Mouse (Mus musculus) CH12.LX (cell line): ENCODE results near the gene Gm21958. TPM values are rescaled to one million over a fixed set of nuclear protein-coding genes. Genes with fewer than 3 reads are reported as not detected.
A peak's percentile ranks its signal among the peaks of the same experiment; 100 is the strongest.

ENCODE experiments used
- DNase-seq: peaks from one replicate; pipeline ENCODE4 v3.0.0-alpha.2; 2013; ENCODE audit errors: extremely low read depth
- H3K27ac ChIP-seq: 2 replicates; pipeline ENCODE4 v1.5.1; 2012; ENCODE audit warnings: low read depth, mild to moderate bottlenecking, control low read depth, moderate library complexity; ENCODE audit not compliant: insufficient read depth
- H3K27me3 ChIP-seq: replicated peaks from 2 replicates; pipeline ENCODE3; 2012; ENCODE audit warnings: inconsistent platforms
- H3K36me3 ChIP-seq, 2 experiments: replicated peaks in 1 of 2; 2 replicates each; pipeline versions ENCODE3 to v1.6.1; 2012; ENCODE audit warnings: inconsistent platforms in 1 of 2, low read length in 1 of 2, mild to moderate bottlenecking in 1 of 2, mixed read lengths in 1 of 2, moderate library complexity in 1 of 2; ENCODE audit not compliant: control insufficient read depth in 1 of 2, insufficient read depth in 1 of 2
- H3K4me1 ChIP-seq, 2 experiments: 2 replicates each; pipeline ENCODE4 v1.6.1; 2012; ENCODE audit warnings: inconsistent platforms in 1 of 2, moderate library complexity in 1 of 2; ENCODE audit not compliant: insufficient read depth in 2 of 2, control insufficient read depth in 1 of 2
- H3K4me2 ChIP-seq: 2 replicates; pipeline ENCODE4 v1.6.1; 2012; ENCODE audit warnings: low read depth, mild to moderate bottlenecking, control low read depth; ENCODE audit not compliant: poor library complexity, insufficient read depth, severe bottlenecking
- H3K4me3 ChIP-seq, 3 experiments: fragments of 150-350 bp in 1 of 3; sonication (generic) in 1 of 3; replicated peaks in 1 of 3; 2 replicates each; pipeline versions ENCODE3 to v1.5.1; 2011 to 2012; ENCODE audit warnings: low read depth in 2 of 3, low read length in 2 of 3, mild to moderate bottlenecking in 2 of 3, moderate library complexity in 2 of 3, control low read depth in 1 of 3, improper control_type of control experiment in 1 of 3, inconsistent platforms in 1 of 3, mixed read lengths in 1 of 3; ENCODE audit not compliant: poor library complexity in 1 of 3
- H3K79me2 ChIP-seq: replicated peaks from 2 replicates; pipeline ENCODE4 v1.6.1; 2012; ENCODE audit warnings: mild to moderate bottlenecking, moderate library complexity; ENCODE audit not compliant: control insufficient read depth, poor library complexity, insufficient read depth, severe bottlenecking; ENCODE audit errors: extremely low read depth
- H3K9ac ChIP-seq: 2 replicates; pipeline ENCODE4 v1.6.1; 2012; ENCODE audit warnings: low read depth, mild to moderate bottlenecking, control low read depth, moderate library complexity; ENCODE audit not compliant: insufficient read depth
- H3K9me3 ChIP-seq: replicated peaks from 2 replicates; pipeline ENCODE3; 2012; ENCODE audit warnings: low read length, inconsistent platforms, mixed read lengths
- CHD2 ChIP-seq: IDR thresholded peaks from 2 replicates; pipeline ENCODE4 v1.6.1; 2011; ENCODE audit warnings: low read length, improper control_type of control experiment
- CTCF ChIP-seq, 2 experiments: IDR thresholded peaks in 1 of 2; conservative IDR thresholded peaks in 1 of 2; 2 replicates each; pipeline ENCODE4 v1.5.1; 2011 to 2012; ENCODE audit warnings: low read depth in 2 of 2, low read length in 2 of 2, improper control_type of control experiment in 1 of 2, inconsistent platforms in 1 of 2, mild to moderate bottlenecking in 1 of 2, moderate library complexity in 1 of 2
- E2F4 ChIP-seq: IDR thresholded peaks from 2 replicates; pipeline ENCODE4 v1.6.1; 2011; ENCODE audit warnings: low read depth, low read length, improper control_type of control experiment; ENCODE audit not compliant: insufficient replicate concordance
- ELF1 ChIP-seq: IDR thresholded peaks from 2 replicates; pipeline ENCODE4 v1.6.1; 2014; ENCODE audit warnings: low read depth, mild to moderate bottlenecking, inconsistent platforms, low read length, improper control_type of control experiment
- EP300 ChIP-seq: IDR thresholded peaks from 2 replicates; pipeline ENCODE4 v1.6.1; 2011; ENCODE audit warnings: low read length, improper control_type of control experiment
- ETS1 ChIP-seq: conservative IDR thresholded peaks from 2 replicates; pipeline ENCODE4 v1.6.1; 2012; ENCODE audit warnings: low read depth, mild to moderate bottlenecking, inconsistent platforms, low read length, improper control_type of control experiment, moderate library complexity
- GABPA ChIP-seq: IDR thresholded peaks from 2 replicates; pipeline ENCODE4 v1.6.1; 2012; ENCODE audit warnings: low read depth, low read length, improper control_type of control experiment, inconsistent platforms; ENCODE audit not compliant: insufficient replicate concordance
- IRF4 ChIP-seq: IDR thresholded peaks from 2 replicates; pipeline ENCODE4 v1.6.1; 2014; ENCODE audit warnings: low read depth, mild to moderate bottlenecking, inconsistent platforms, low read length, improper control_type of control experiment
- JUND ChIP-seq: conservative IDR thresholded peaks from 2 replicates; pipeline ENCODE4 v1.6.1; 2011; ENCODE audit warnings: low read depth, low read length, improper control_type of control experiment
- MAFK ChIP-seq: IDR thresholded peaks from 2 replicates; pipeline ENCODE4 v1.6.1; 2011; ENCODE audit warnings: low read length, improper control_type of control experiment; ENCODE audit not compliant: insufficient replicate concordance
- MAX ChIP-seq: IDR thresholded peaks from 2 replicates; pipeline ENCODE4 v1.6.1; 2011; ENCODE audit warnings: low read length, improper control_type of control experiment
- MAZ ChIP-seq: IDR thresholded peaks from 2 replicates; pipeline ENCODE4 v1.6.1; 2012; ENCODE audit warnings: low read depth, mild to moderate bottlenecking, inconsistent platforms, low read length, improper control_type of control experiment, moderate library complexity
- MEF2A ChIP-seq: IDR thresholded peaks from 2 replicates; pipeline ENCODE4 v1.6.1; 2014; ENCODE audit warnings: low read depth, mild to moderate bottlenecking, inconsistent platforms, low read length, improper control_type of control experiment, borderline replicate concordance
- NELFE ChIP-seq: IDR thresholded peaks from 2 replicates; pipeline ENCODE4 v1.6.1; 2011; ENCODE audit warnings: low read depth, low read length, improper control_type of control experiment
- NRF1 ChIP-seq: IDR thresholded peaks from 2 replicates; pipeline ENCODE4 v1.6.1; 2014; ENCODE audit warnings: low read depth, mild to moderate bottlenecking, inconsistent platforms, low read length, improper control_type of control experiment, moderate library complexity
- PAX5 ChIP-seq: IDR thresholded peaks from 2 replicates; pipeline ENCODE4 v1.6.1; 2012; ENCODE audit warnings: low read length, inconsistent platforms, mixed read lengths
- POLR2AphosphoS2 ChIP-seq: IDR thresholded peaks from 2 replicates; pipeline ENCODE4 v1.6.1; 2011; ENCODE audit warnings: low read depth, low read length, improper control_type of control experiment
- RAD21 ChIP-seq: IDR thresholded peaks from 2 replicates; pipeline ENCODE4 v1.6.1; 2011; ENCODE audit warnings: low read depth, mild to moderate bottlenecking, low read length, improper control_type of control experiment, moderate library complexity
- RCOR1 ChIP-seq: conservative IDR thresholded peaks from 2 replicates; pipeline ENCODE4 v1.6.1; 2012; ENCODE audit warnings: low read depth, mild to moderate bottlenecking, inconsistent platforms, low read length, improper control_type of control experiment
- SIN3A ChIP-seq: IDR thresholded peaks from 2 replicates; pipeline ENCODE4 v1.6.1; 2012; ENCODE audit warnings: low read length, improper control_type of control experiment, inconsistent platforms
- TBP ChIP-seq: conservative IDR thresholded peaks from 2 replicates; pipeline ENCODE4 v1.6.1; 2011; ENCODE audit warnings: low read depth, low read length, improper control_type of control experiment
- TCF12 ChIP-seq: IDR thresholded peaks from 2 replicates; pipeline ENCODE4 v1.6.1; 2014; ENCODE audit warnings: low read depth, mild to moderate bottlenecking, inconsistent platforms, low read length, improper control_type of control experiment
- USF1 ChIP-seq: IDR thresholded peaks from 2 replicates; pipeline ENCODE4 v1.6.1; 2014; ENCODE audit warnings: low read depth, mild to moderate bottlenecking, inconsistent platforms, low read length, improper control_type of control experiment
- USF2 ChIP-seq: conservative IDR thresholded peaks from 2 replicates; pipeline ENCODE4 v1.6.1; 2011; ENCODE audit warnings: low read depth, low read length, improper control_type of control experiment
- ZMIZ1 ChIP-seq: IDR thresholded peaks from 2 replicates; pipeline ENCODE4 v1.6.1; 2012; ENCODE audit warnings: low read depth, mild to moderate bottlenecking, inconsistent platforms, low read length, improper control_type of control experiment
- dilution Hi-C: fragments of 300-500 bp; cut with MboI; formaldehyde crosslinking; loops from 2 replicates; pipeline ENCODE4 v1.14.3; 2020; ENCODE audit warnings: low sequenced_read_pairs; ENCODE audit not compliant: extremely low pct_unique_long_range_greater_than_20kb, extremely low pct_ligation_motif_present
- in situ Hi-C: fragments of 300-500 bp; cut with MboI; formaldehyde crosslinking; loops from 3 replicates; pipeline ENCODE4 v1.14.3; 2019; ENCODE audit warnings: low sequenced_read_pairs, low pct_ligation_motif_present, low pct_unique_long_range_greater_than_20kb, mixed read lengths
- polyA plus RNA-seq: library from polyadenylated mRNA; unstranded; fragments of >175 nt; gene quantifications from 2 replicates; pipeline ENCODE4 v1.2.1, GENCODE M21; 2012; ENCODE audit warnings: low read depth; ENCODE audit not compliant: insufficient read length
- total RNA-seq, 2 experiments: library from RNA; depleted of rRNA; stranded (reverse); fragments of 300-350 nt in 1 of 2; fragments of >200 nt in 1 of 2; gene quantifications; 2 replicates each; pipeline ENCODE4 v1.2.3; 2012 to 2014

Gene Gm21958
- total and polyA plus RNA-seq, 3 experiments: 0.61 TPM; not detected in 2

DNA sequence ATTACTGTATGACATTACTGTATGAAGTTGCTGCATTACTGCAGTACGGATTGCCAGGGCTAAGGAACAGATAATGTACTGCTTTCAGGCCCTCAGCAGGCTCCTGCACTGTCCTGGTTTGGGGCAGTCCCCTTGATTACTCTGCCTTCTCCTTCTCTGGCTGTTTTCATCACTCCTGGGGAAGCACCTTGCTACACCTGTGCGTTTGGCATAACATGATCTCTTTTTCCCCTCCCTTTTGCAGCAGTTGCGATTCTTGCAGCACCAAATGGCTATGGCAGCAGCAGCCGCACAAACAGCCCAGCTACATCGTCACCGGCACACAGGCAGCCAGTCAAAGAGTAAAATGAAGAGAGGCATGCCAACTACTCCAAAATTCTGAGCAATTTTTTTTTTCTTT, 13.9 kb upstream of the Gm21958 start:
- H3K9me3 ChIP-seq: no peaks in the 10 kb centered on the region
- no peak overlapping the region for H3K4me3 ChIP-seq
- peak; percentile 75 for DNase-seq
- peaks cover 18% of the 10 kb centered on the region for H3K79me2 ChIP-seq
- dilution Hi-C loops: no loop called here
- peak; percentile 53; the same call in 1 of the 2 replicates for TF ChIP-seq TCF12
- TF ChIP-seq POLR2AphosphoS2: no peak
- no peak for TF ChIP-seq USF1
- TF ChIP-seq EP300: peak; percentile 71
- no peak for TF ChIP-seq USF2
- no peak for TF ChIP-seq TBP
- 0 out of 2 replicates have a peak, but pooled peaks have one; percentile 57 for TF ChIP-seq MAZ
- TF ChIP-seq SIN3A: 0 out of 2 replicates have a peak, but pooled peaks have one; percentile 26
- 0 out of 2 replicates have a peak, but pooled peaks have one; percentile 23 for TF ChIP-seq NRF1
- TF ChIP-seq MEF2A: peak; percentile 53; the same call in 1 of the 2 replicates
- TF ChIP-seq RCOR1: peak; percentile 69; the same call in 1 of the 2 replicates
- TF ChIP-seq ETS1: peak; percentile 71
- TF ChIP-seq CTCF (conservative IDR thresholded peaks at IDR 0.05 in 1 of 2, IDR thresholded peaks at IDR 0.05 in 1 of 2; ENCODE audit: low read depth in 2 of 2, low read length in 2 of 2): no peak
- 0 out of 2 replicates have a peak, but pooled peaks have one; percentile 16 for TF ChIP-seq NELFE
- TF ChIP-seq IRF4: peak; percentile 64
- 0 out of 2 replicates have a peak, but pooled peaks have one; percentile 18 for TF ChIP-seq CHD2
- no peaks in the 10 kb centered on the region for H3K27me3 ChIP-seq
- no peak overlapping the region for H3K9ac ChIP-seq
- peaks cover 42 to 71% of the 10 kb centered on the region in 2 experiments for H3K36me3 ChIP-seq
- H3K4me2 ChIP-seq: no peak overlapping the region
- in situ Hi-C loops: no loop called here
- peak overlapping the region; percentile 12 for H3K27ac ChIP-seq
- H3K4me1 ChIP-seq: peaks cover 25 to 91% of the 10 kb centered on the region in 2 experiments

- in situ Hi-C loops (no loop called here), dilution Hi-C loops (no loop called here)
- peaks cover 26 to 91% of the 10 kb centered on the region in 2 experiments for H3K4me1 ChIP-seq
- H3K27ac ChIP-seq: peak overlapping the region; percentile 53
- H3K9ac ChIP-seq: no peak overlapping the region
- DNase-seq: no peak
- H3K4me2 ChIP-seq: no peak overlapping the region
- H3K4me3 ChIP-seq: no peak overlapping the region
- H3K9me3 ChIP-seq: no peaks in the 10 kb centered on the region
- peaks cover 18% of the 10 kb centered on the region for H3K79me2 ChIP-seq
- peaks cover 47 to 71% of the 10 kb centered on the region in 2 experiments for H3K36me3 ChIP-seq
- TF ChIP-seq ZMIZ1 (no peak), TBP (no peak), ETS1 (no peak), MAZ (no peak), MAFK (no peak), NELFE (no peak), RAD21 (no peak), RCOR1 (no peak), MAX (no peak), PAX5 (no peak), USF1 (no peak), ELF1 (no peak), E2F4 (no peak), GABPA (no peak), SIN3A (no peak), JUND (no peak)
- H3K27me3 ChIP-seq: no peaks in the 10 kb centered on the region
These were observed 13.4 kb upstream of the Gm21958 start for GRCm38 (mm10) chr3:54727588-54727987.
